Mouse (Mus musculus) embryonic facial prominence, embryonic 14.5 days (tissue): ENCODE data around the gene Pygo2. TPM values are rescaled to one million over a fixed set of nuclear protein-coding genes. Genes with fewer than 3 reads are reported as not detected.
A peak's percentile ranks its signal among the peaks of the same experiment; 100 is the strongest.

Source experiments
- ATAC-seq: fragments of 200-750 bp; cut with Nextera tagmentation; 2 replicates; pipeline ENCODE4 v1.8.0; 2017; ENCODE audit warnings: low read depth, moderate number of reproducible peaks, moderate TSS enrichment
- DNase-seq: peaks from one replicate; pipeline ENCODE4 v3.0.0-alpha.2; 2015; ENCODE audit warnings: low spot score
- H3K27ac ChIP-seq: fragments of 300-500 bp; sonication (generic); replicated peaks from 2 replicates; pipeline ENCODE4 v1.5.1; 2014; ENCODE audit warnings: low read depth, mild to moderate bottlenecking, low read length, moderate library complexity
- H3K27me3 ChIP-seq: fragments of 300-500 bp; sonication (generic); replicated peaks from 2 replicates; pipeline ENCODE4 v1.6.1; 2014; ENCODE audit warnings: low read length; ENCODE audit not compliant: control insufficient read depth, insufficient read depth
- H3K36me3 ChIP-seq: fragments of 300-500 bp; sonication (generic); 2 replicates; pipeline ENCODE4 v1.6.1; 2014; ENCODE audit warnings: low read length, mixed read lengths; ENCODE audit not compliant: control insufficient read depth, insufficient read depth
- H3K4me1 ChIP-seq: fragments of 300-500 bp; sonication (generic); 2 replicates; pipeline ENCODE4 v1.6.1; 2014; ENCODE audit warnings: antibody characterized with exemption, low read length; ENCODE audit not compliant: control insufficient read depth, insufficient read depth
- H3K4me2 ChIP-seq: fragments of 300-500 bp; sonication (generic); 2 replicates; pipeline ENCODE4 v1.6.1; 2014; ENCODE audit warnings: low read depth, mild to moderate bottlenecking, low read length, moderate library complexity, mixed read lengths
- H3K4me3 ChIP-seq: fragments of 300-500 bp; sonication (generic); 2 replicates; pipeline ENCODE4 v1.5.1; 2014; ENCODE audit warnings: low read depth, mild to moderate bottlenecking, low read length
- H3K9ac ChIP-seq: fragments of 300-500 bp; sonication (generic); 2 replicates; pipeline ENCODE4 v1.6.1; 2014; ENCODE audit warnings: low read depth, mild to moderate bottlenecking, low read length, moderate library complexity, mixed read lengths
- H3K9me3 ChIP-seq: fragments of 300-500 bp; sonication (generic); 2 replicates; pipeline ENCODE4 v1.6.1; 2016; ENCODE audit warnings: low read length; ENCODE audit not compliant: control insufficient read depth
- WGBS: fragments of 180-500 bp; shearing (Covaris S2); extraction: QIAGEN DNeasy Blood & Tissue Kit; methylation state at CpG from one replicate; pipeline ENCODE4 v1.1.7; 2014; 5-methylcytosine and 5-hydroxymethylcytosine counted together
- polyA plus RNA-seq: library from polyadenylated mRNA; unstranded; fragments of >200 nt; fragmentation: Nextera tagmentation; extraction: Ambion mirVana; gene quantifications from 2 replicates; pipeline ENCODE4 v1.2.1, GENCODE M21; 2014

The Pygo2 gene
- polyA plus RNA-seq, 1 experiment from 2014 or later, result 51.6 TPM

DNA sequence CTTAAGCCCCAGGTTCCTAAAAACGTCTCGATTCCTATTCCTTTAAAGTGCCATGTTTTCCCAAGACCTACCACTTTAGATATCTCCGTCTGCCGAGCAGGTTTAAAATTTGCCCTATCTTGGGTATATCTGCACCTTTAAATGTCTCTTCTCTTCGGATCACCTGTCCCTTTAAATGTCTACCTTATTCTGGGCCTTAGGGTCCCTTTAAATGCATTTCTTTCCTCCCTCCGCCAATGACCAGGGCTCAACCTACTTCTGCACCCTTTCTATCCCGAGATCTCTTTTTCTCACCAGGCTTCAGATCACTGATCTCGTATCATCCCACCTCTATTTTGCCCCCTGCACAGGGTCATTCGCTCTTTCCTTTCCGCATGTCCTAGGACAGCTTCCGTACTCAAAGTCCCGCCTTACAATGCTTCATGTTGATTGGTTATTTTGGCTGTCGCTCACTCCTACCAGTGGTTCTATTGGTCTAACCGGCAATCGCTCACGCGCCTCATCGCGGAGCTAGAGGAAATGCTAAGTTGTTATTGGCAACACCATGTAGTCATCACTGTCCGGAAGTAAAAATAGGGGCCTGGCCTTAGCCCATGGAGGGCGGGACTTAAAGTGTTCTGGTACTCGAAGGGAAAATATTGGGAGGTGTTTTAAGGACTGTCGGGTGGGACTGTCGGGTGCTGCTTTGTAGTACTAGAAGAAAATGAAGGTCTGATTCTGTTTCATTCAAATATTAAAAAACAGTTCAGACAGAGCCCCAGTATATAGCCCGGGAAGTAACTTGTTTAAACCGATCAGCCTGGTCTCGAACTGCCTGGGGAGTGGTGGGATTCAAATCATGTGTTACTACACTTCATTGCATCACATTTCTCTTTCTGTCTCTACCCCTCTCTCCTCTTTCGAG lies 18.3 kb upstream of the Pygo2 start, which contains the start of gene Flad1:
Flad1 (minus strand) TSS at position 381 of the 904 bp plus-strand sequence.
- ATAC-seq (peak; percentile 99), DNase-seq (peak; percentile 99)
- Histone ChIP-seq H3K9ac (peak within 1 kb of the TSS; percentile 60), H3K4me3 (peak within 1 kb of the TSS; percentile 59), H3K36me3 (peaks cover 39% of the 10 kb centered on the region), H3K4me2 (peak within 1 kb of the TSS; percentile 59), H3K4me1 (peaks cover 8% of the 10 kb centered on the region), H3K9me3 (no peaks in the 10 kb centered on the region), H3K27me3 (no peaks in the 10 kb centered on the region), H3K27ac (peak within 1 kb of the TSS; percentile 30; the same call in 1 of the 2 replicates)
- 6% methylated on average over 28 of the region's 28 CpGs for WGBS

DNA sequence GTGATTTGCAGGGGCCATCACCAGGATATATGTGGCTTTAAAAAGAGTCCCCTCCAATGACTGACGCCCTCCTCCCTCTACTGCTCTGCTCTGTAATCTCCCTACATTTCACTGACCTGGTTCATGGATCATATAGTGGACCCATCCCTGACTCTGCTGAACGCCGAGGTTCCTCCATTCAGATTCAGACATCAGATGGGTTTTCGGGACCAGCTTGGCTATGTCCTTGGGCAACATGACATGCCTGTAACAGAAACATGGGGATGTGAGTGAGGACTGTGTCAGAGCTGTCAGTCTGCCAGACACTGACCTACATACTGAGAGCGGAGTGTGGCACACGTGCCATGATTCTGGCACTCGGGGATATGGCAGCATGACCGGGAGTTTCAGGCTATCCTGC lies 13.9 kb upstream of the Pygo2 start:
- no peak overlapping the region for H3K4me3 ChIP-seq
- H3K9me3 ChIP-seq, result no peaks in the 10 kb centered on the region
- H3K4me2 ChIP-seq, result no peak overlapping the region
- no peak overlapping the region for H3K27ac ChIP-seq
- H3K36me3 ChIP-seq, result peaks cover 27% of the 10 kb centered on the region
- 97% methylated on average over 8 of the region's 8 CpGs for WGBS
- peaks cover 21% of the 10 kb centered on the region for H3K4me1 ChIP-seq
- DNase-seq (no peak), ATAC-seq (no peak)
- H3K9ac ChIP-seq, result no peak overlapping the region
- no peaks in the 10 kb centered on the region for H3K27me3 ChIP-seq

DNA sequence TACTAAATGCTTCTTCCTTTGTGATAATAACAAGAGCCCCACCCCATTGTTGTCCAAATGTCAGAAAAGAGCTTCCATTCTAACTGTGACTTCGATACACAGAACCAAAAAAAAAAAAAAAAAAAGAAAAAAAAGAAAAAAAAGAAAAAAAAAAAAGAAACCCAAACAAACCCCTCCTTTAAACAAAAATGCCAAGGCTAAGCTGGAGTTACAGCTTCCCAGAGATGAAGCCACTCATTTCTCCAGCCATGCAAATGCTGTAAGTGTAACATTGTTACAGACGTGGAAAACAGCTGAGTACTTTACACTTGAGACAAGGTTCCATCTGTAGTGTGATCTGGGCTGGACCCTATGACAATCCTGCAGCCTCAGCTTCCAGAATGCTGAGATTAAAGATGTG lies 12.9 kb upstream of the Pygo2 start:
- peaks cover 30% of the 10 kb centered on the region for H3K4me1 ChIP-seq
- peak overlapping the region; percentile 75 for H3K9ac ChIP-seq
- DNase-seq (no peak), ATAC-seq (no peak)
- no peaks in the 10 kb centered on the region for H3K9me3 ChIP-seq
- H3K4me2 ChIP-seq, result peak overlapping the region; percentile 88
- H3K4me3 ChIP-seq, result peak overlapping the region; percentile 55
- no peaks in the 10 kb centered on the region for H3K27me3 ChIP-seq
- peaks cover 27% of the 10 kb centered on the region for H3K36me3 ChIP-seq
- peak overlapping the region; percentile 86; the same call in 1 of the 2 replicates for H3K27ac ChIP-seq
- 25% methylated on average over 2 of the region's 2 CpGs for WGBS

DNA sequence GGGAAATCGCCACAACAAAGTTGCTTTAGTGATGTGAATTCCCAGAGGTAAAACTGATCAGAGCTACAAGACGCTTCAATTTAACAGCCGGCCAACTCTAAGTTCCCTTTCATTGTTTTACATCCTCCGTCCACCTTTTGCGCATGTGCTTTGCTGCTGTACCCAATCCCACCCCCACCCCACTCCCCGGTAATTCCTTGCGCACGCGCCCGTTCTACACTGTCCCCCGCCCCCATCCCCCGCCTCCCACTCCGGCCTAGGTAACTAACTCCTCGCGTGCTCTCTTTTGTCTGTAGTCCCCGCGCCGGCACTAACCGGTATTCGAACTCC lies 12.2 kb upstream of the Pygo2 start:
- H3K4me2 ChIP-seq, result peak overlapping the region; percentile 88
- 2% methylated on average over 20 of the region's 20 CpGs for WGBS
- peak; percentile 92 for DNase-seq

DNA sequence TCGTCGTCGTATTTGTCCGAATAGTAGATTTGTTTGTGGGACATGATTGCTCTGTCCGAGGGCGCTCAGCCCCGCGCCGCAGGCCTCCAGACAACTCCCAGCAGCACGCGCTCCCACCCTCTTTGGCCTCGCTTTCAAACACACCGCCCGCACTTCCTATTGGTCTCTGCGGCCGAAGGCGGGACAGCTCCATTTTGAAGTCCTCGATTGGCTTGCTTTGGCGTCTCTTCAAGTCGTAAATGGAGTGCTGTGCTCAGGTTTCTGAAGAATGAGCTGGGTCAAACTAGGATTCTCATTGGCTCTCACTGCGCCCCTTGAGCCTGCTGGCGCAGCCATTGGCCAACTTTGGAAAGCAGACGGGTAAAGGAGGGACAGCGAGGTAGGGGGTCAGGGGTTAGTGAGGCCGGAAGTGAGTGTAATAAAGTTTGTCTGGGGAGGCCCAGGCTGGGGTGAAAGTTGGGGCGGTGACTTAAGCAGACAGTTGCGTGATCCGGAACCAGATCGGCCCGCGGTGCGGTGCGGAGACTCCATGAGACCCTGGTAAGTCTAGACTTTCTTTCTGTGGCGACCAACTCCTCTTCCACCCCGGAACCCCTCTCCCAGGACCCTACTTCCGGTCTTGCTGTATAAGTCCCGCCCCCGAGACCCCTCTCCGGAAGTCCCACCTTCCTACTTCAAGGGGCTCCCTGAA lies 11.7 kb upstream of the Pygo2 start, which contains the start of the genes Cks1b and Shc1:
Cks1b (minus strand) TSS at position 214 of the 691 bp plus-strand sequence.
Shc1 (plus strand) TSS at position 274 of the 691 bp plus-strand sequence.
- Histone ChIP-seq H3K27me3 (no peaks in the 10 kb centered on the region), H3K4me3 (peak within 1 kb of the TSS; percentile 55), H3K9me3 (no peaks in the 10 kb centered on the region), H3K9ac (peak within 1 kb of the TSS; percentile 75), H3K27ac (peak within 1 kb of the TSS; percentile 98), H3K4me1 (peaks cover 32% of the 10 kb centered on the region), H3K36me3 (peaks cover 27% of the 10 kb centered on the region), H3K4me2 (peak within 1 kb of the TSS; percentile 88)
- DNase-seq, result peak; percentile 100
- WGBS, result under 1% methylated on average over 30 of the region's 39 CpGs
- peak; percentile 94 for ATAC-seq

More for the DNA sequence above, 12.2 kb upstream of the Pygo2 start:
- peak overlapping the region; percentile 86 for H3K27ac ChIP-seq
- H3K4me3 ChIP-seq, result peak overlapping the region; percentile 55
- H3K27me3 ChIP-seq, result no peaks in the 10 kb centered on the region
- H3K4me1 ChIP-seq, result peaks cover 30% of the 10 kb centered on the region
- H3K9me3 ChIP-seq, result no peaks in the 10 kb centered on the region
- peaks cover 27% of the 10 kb centered on the region for H3K36me3 ChIP-seq
- H3K9ac ChIP-seq, result peak overlapping the region; percentile 75
- ATAC-seq, result peak; percentile 56

DNA sequence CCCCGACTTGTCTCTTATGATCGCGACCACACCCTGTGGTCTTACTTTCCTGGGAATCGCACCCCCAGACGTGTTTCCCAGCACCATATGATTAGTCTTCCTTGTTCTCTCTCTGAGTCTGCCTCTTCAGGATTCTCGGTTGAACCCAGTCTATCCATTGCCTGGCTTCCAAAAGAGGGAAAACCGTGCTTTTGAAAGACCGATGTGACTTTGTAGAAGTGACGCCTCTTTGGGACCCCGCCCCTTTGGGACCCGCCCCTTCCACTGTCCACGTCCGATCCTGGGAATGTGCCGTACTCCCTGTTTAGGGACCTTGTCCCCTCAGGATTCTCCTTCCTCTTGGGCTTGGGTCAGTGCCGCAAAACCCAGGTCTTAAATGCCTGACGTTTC lies 11.2 kb upstream of the Pygo2 start:
- Histone ChIP-seq H3K36me3 (peaks cover 30% of the 10 kb centered on the region), H3K4me3 (peak overlapping the region; percentile 55), H3K4me2 (peak overlapping the region; percentile 88), H3K27ac (peak overlapping the region; percentile 98), H3K9ac (peak overlapping the region; percentile 67), H3K9me3 (no peaks in the 10 kb centered on the region), H3K4me1 (peaks cover 33% of the 10 kb centered on the region), H3K27me3 (no peaks in the 10 kb centered on the region)
- 0% methylated on average over 16 of the region's 16 CpGs for WGBS
- no peak for ATAC-seq
- DNase-seq, result peak; percentile 90

DNA sequence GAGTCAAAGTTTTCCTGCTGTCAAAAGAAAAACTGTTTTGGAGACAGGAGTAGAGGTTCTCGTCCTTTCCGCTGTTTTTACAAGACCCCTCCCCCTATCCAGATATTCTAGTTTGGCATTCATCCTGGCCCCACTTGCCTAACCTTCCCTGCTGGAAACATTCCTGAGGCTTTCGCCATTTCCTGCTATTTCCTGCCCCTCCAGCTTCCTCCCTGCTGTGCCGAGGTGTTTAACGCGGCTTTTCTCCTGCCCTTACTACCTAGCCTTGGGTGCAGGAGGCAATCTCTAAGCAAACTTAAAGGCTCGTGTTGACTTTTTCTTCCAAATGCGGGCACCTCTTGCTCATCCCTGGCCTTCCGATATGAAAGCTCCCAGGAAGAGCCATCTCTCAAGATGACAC lies 10.4 kb upstream of the Pygo2 start:
- H3K27me3 ChIP-seq, result no peaks in the 10 kb centered on the region
- no peaks in the 10 kb centered on the region for H3K9me3 ChIP-seq
- ATAC-seq (no peak), DNase-seq (peak; percentile 87)
- H3K27ac ChIP-seq, result peak overlapping the region; percentile 98
- H3K4me2 ChIP-seq, result peak overlapping the region; percentile 88
- H3K4me1 ChIP-seq, result peaks cover 33% of the 10 kb centered on the region
- WGBS, result 2% methylated on average over 9 of the region's 9 CpGs
- H3K36me3 ChIP-seq, result peaks cover 30% of the 10 kb centered on the region
- peak overlapping the region; percentile 67 for H3K9ac ChIP-seq
- peak overlapping the region; percentile 55 for H3K4me3 ChIP-seq

DNA sequence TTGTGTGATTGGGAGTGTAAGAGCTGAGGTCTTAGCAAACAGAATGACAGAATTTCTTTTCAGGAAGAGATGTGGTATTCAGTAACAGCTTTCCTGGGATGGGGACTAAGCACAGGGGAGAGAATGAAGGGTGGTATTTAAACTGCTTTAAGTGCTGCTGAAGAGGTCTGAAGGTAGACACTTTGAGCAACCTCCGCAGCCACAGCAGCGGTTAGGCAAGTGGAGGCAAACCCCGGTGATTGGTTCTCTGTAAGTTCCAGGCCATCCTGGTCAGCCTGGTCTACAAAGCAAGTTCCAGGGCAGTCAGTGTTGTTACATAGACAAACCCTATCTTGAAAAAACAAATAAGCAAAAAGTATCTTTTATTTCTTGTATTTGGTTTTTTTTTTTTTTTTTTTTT lies 10.0 kb upstream of the Pygo2 start:
- Histone ChIP-seq H3K27ac (peak overlapping the region; percentile 98), H3K9me3 (no peaks in the 10 kb centered on the region), H3K27me3 (no peaks in the 10 kb centered on the region), H3K4me3 (peak overlapping the region; percentile 55), H3K4me1 (peaks cover 33% of the 10 kb centered on the region), H3K9ac (peak overlapping the region; percentile 67), H3K36me3 (peaks cover 30% of the 10 kb centered on the region), H3K4me2 (peak overlapping the region; percentile 88)
- no peak for ATAC-seq
- no peak for DNase-seq
- 13% methylated on average over 3 of the region's 3 CpGs for WGBS
